Mouse (Mus musculus): ENCODE data around the gene Gria3. TPM values are rescaled to one million over a fixed set of nuclear protein-coding genes. Genes with fewer than 3 reads are reported as not detected.

The Gria3 gene
- polyA plus RNA-seq, 2 experiments, result 5.4 to 10.5 TPM

DNA sequence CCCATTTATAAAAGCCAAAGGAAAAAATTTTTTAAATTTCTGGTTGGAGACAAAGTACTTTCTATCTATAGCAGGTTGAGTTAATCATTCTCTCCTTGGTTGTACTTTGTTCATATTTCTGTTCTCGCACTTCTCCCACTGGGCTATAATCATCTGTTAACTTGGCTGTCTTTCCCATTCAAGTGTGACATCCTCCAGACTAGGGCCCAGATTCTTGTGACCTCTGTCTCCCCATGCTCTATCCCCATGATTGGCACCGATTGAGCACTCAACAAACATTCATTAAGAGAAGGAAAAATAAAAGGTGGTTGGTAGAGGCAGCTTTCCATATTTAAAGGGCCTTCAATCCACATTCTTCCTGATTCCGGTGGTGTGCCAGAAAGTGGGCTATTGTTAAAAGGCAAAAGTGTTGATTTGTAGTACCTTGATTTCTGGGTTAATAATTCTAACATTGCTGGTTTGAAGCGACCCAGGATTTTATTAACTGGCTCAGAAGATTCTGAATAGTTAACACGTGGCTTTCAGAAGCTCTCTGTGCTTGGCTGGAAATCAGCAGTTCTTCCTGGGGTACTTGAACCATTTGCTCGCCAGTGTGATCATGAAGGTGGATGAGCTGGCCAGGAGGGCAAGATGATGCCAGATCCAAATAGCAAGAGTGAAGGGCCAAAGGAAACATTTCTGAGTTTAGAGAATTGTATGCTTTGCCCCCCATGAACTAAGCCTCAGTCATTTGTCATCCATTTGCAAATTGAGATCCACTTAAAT, 161.8 kb downstream of the Gria3 start:
- Histone ChIP-seq H3K36me3 (ENCODE audit: control insufficient read depth, insufficient read depth, low read length) (no peaks in the 10 kb centered on the region), H3K4me2 (replicated peaks; ENCODE audit: low read depth, low read length, severe bottlenecking) (no peak overlapping the region), H3K27me3 (ENCODE audit: control insufficient read depth, insufficient read depth, low read length) (no peaks in the 10 kb centered on the region), H3K9ac (ENCODE audit: low read depth, low read length, severe bottlenecking) (no peak overlapping the region), H3K9me3 (ENCODE audit: control insufficient read depth, low read length) (no peaks in the 10 kb centered on the region), H3K4me1 (ENCODE audit: control insufficient read depth, insufficient read depth, low read length) (no peaks in the 10 kb centered on the region), H3K27ac (replicated peaks; ENCODE audit: low read depth, low read length) (no peak overlapping the region), H3K4me3 (replicated peaks; ENCODE audit: low read length) (no peak overlapping the region)
- ATAC-seq (ENCODE audit: low FRiP score, low read depth) (no peak), DNase-seq (ENCODE audit: low spot score) (no peak)
- no peak for TF ChIP-seq POLR2A (IDR thresholded peaks at IDR 0.05; ENCODE audit: borderline replicate concordance, extremely low read depth, insufficient read depth, insufficient read length)
- 61% methylated on average over 6 of the region's 6 CpGs for WGBS

GRCm38 (mm10) chrX:41564898-41565297, 164.2 kb downstream of the Gria3 start:
- no peaks in the 10 kb centered on the region for H3K36me3 ChIP-seq (ENCODE audit: control insufficient read depth, insufficient read depth, low read length)
- no peak overlapping the region for H3K4me2 ChIP-seq (replicated peaks; ENCODE audit: low read depth, low read length, severe bottlenecking)
- no peak for TF ChIP-seq POLR2A (IDR thresholded peaks at IDR 0.05; ENCODE audit: borderline replicate concordance, extremely low read depth, insufficient read depth, insufficient read length)
- DNase-seq (ENCODE audit: low spot score), result no peak
- H3K4me1 ChIP-seq (ENCODE audit: control insufficient read depth, insufficient read depth, low read length), result no peaks in the 10 kb centered on the region
- WGBS, result 79% methylated on average over 2 of the region's 2 CpGs
- ATAC-seq (ENCODE audit: low FRiP score, low read depth), result no peak
- H3K9me3 ChIP-seq (ENCODE audit: control insufficient read depth, low read length), result no peaks in the 10 kb centered on the region
- no peak overlapping the region for H3K4me3 ChIP-seq (replicated peaks; ENCODE audit: low read length)
- H3K27ac ChIP-seq (replicated peaks; ENCODE audit: low read depth, low read length), result no peak overlapping the region
- H3K27me3 ChIP-seq (ENCODE audit: control insufficient read depth, insufficient read depth, low read length), result no peaks in the 10 kb centered on the region
- no peak overlapping the region for H3K9ac ChIP-seq (ENCODE audit: low read depth, low read length, severe bottlenecking)

- Histone ChIP-seq H3K4me1 (ENCODE audit: control insufficient read depth, insufficient read depth, low read length) (no peaks in the 10 kb centered on the region), H3K27me3 (ENCODE audit: control insufficient read depth, insufficient read depth, low read length) (no peaks in the 10 kb centered on the region), H3K9ac (ENCODE audit: low read depth, low read length, severe bottlenecking) (no peak overlapping the region), H3K9me3 (ENCODE audit: control insufficient read depth, low read length) (no peaks in the 10 kb centered on the region), H3K4me2 (replicated peaks; ENCODE audit: low read depth, low read length, severe bottlenecking) (no peak overlapping the region), H3K36me3 (ENCODE audit: control insufficient read depth, insufficient read depth, low read length) (no peaks in the 10 kb centered on the region), H3K4me3 (replicated peaks; ENCODE audit: low read length) (no peak overlapping the region), H3K27ac (replicated peaks; ENCODE audit: low read depth, low read length) (no peak overlapping the region)
- ATAC-seq (ENCODE audit: low FRiP score, low read depth) (no peak), DNase-seq (ENCODE audit: low spot score) (no peak)
- 67% methylated on average over 1 of the region's 1 CpGs for WGBS
- no peak for TF ChIP-seq POLR2A (IDR thresholded peaks at IDR 0.05; ENCODE audit: borderline replicate concordance, extremely low read depth, insufficient read depth, insufficient read length)
Observed at GRCm38 (mm10) chrX:41573079-41573478, 172.4 kb downstream of the Gria3 start.

DNA sequence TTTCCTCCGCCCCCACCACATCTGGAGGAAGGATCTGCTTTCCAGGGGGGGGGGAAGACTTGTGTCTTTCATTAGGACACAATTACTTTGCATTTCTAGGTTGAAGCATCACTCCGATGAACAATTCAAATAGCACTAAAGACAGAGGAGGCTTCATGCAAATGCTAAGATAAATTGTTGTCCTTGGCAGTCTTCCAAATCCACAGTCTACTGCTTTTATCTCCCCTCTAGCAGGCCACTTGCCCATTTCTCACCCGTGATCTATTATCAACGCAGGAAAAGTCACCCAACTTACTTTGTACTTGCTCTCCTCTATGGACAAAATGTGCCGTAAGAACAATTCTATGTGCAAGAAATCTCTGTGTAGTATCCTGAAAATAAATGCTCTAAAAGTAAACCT, 178.1 kb downstream of the Gria3 start:
- WGBS, result 68% methylated on average over 5 of the region's 5 CpGs
- H3K27ac ChIP-seq (replicated peaks; ENCODE audit: low read depth, low read length), result no peak overlapping the region
- H3K4me3 ChIP-seq (replicated peaks; ENCODE audit: low read length), result no peak overlapping the region
- DNase-seq (ENCODE audit: low spot score) (no peak), ATAC-seq (ENCODE audit: low FRiP score, low read depth) (no peak)
- H3K4me1 ChIP-seq (ENCODE audit: control insufficient read depth, insufficient read depth, low read length), result no peaks in the 10 kb centered on the region
- no peaks in the 10 kb centered on the region for H3K9me3 ChIP-seq (ENCODE audit: control insufficient read depth, low read length)
- no peak for TF ChIP-seq POLR2A (IDR thresholded peaks at IDR 0.05; ENCODE audit: borderline replicate concordance, extremely low read depth, insufficient read depth, insufficient read length)
- no peaks in the 10 kb centered on the region for H3K27me3 ChIP-seq (ENCODE audit: control insufficient read depth, insufficient read depth, low read length)
- no peaks in the 10 kb centered on the region for H3K36me3 ChIP-seq (ENCODE audit: control insufficient read depth, insufficient read depth, low read length)
- H3K4me2 ChIP-seq (replicated peaks; ENCODE audit: low read depth, low read length, severe bottlenecking), result no peak overlapping the region
- no peak overlapping the region for H3K9ac ChIP-seq (ENCODE audit: low read depth, low read length, severe bottlenecking)

DNA sequence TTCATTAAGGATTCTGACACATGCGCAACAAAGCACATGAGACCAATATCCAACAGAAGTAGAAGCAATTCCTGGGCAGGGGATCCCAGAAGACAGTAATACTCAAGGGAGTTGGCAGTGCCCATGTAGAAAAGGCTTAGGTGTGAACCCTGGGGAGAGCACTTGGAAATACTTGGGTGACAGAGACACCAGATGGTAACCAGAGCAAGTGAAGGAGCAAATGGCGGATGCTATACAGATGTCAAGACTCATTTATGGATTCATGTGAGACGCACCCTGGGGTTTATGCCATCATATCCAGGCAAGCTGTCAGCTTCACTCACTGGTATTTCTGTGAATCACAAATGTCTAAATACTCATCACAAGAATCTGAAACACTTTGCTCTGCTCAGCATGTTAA, 187.0 kb downstream of the Gria3 start:
- Histone ChIP-seq H3K27ac (replicated peaks; ENCODE audit: low read depth, low read length) (no peak overlapping the region), H3K9ac (ENCODE audit: low read depth, low read length, severe bottlenecking) (no peak overlapping the region), H3K36me3 (ENCODE audit: control insufficient read depth, insufficient read depth, low read length) (no peaks in the 10 kb centered on the region), H3K4me3 (replicated peaks; ENCODE audit: low read length) (no peak overlapping the region), H3K27me3 (ENCODE audit: control insufficient read depth, insufficient read depth, low read length) (no peaks in the 10 kb centered on the region), H3K9me3 (ENCODE audit: control insufficient read depth, low read length) (no peaks in the 10 kb centered on the region), H3K4me1 (ENCODE audit: control insufficient read depth, insufficient read depth, low read length) (no peaks in the 10 kb centered on the region), H3K4me2 (replicated peaks; ENCODE audit: low read depth, low read length, severe bottlenecking) (no peak overlapping the region)
- ATAC-seq (ENCODE audit: low FRiP score, low read depth), result no peak
- no peak for DNase-seq (ENCODE audit: low spot score)
- no peak for TF ChIP-seq POLR2A (IDR thresholded peaks at IDR 0.05; ENCODE audit: borderline replicate concordance, extremely low read depth, insufficient read depth, insufficient read length)
- whole genome bisulfite sequencing, result 85% methylated on average over 3 of the region's 3 CpGs
